Mouse (Mus musculus): ENCODE results near the gene Hao2. TPM values are rescaled to one million over a fixed set of nuclear protein-coding genes. Genes with fewer than 3 reads are reported as not detected.

The Hao2 gene
- 0.07 TPM in 1 of 2 replicates, not detected in the other for polyA plus RNA-seq (2015; fragmentation: Nextera tagmentation; extraction: Ambion mirVana)

GRCm38 (mm10) chr3:98893057-98893772, at the start of gene Hao2:
TSS of gene Hao2 (minus strand) at chr3:98893239.
- DNase-seq (ENCODE audit: low spot score): no peak

GRCm38 (mm10) chr3:98941601-98942000, 48.6 kb upstream of the Hao2 start:
- DNase-seq (ENCODE audit: low spot score): no peak

- DNase-seq (ENCODE audit: low spot score): peak; percentile 13
Measured at GRCm38 (mm10) chr3:98941066-98941551, 48.1 kb upstream of the Hao2 start.

- no peak for DNase-seq (ENCODE audit: low spot score)
Measured at GRCm38 (mm10) chr3:98940225-98940624, 47.2 kb upstream of the Hao2 start.

GRCm38 (mm10) chr3:98936446-98936845, 43.4 kb upstream of the Hao2 start:
- DNase-seq (ENCODE audit: low spot score): no peak

- no peak for DNase-seq (ENCODE audit: low spot score)
Measured at GRCm38 (mm10) chr3:98934601-98935000, 41.6 kb upstream of the Hao2 start.

- DNase-seq (ENCODE audit: low spot score): no peak
Measured at GRCm38 (mm10) chr3:98934041-98934440, 41.0 kb upstream of the Hao2 start.

GRCm38 (mm10) chr3:98932421-98932820, 39.4 kb upstream of the Hao2 start:
- DNase-seq (ENCODE audit: low spot score): no peak

- DNase-seq (ENCODE audit: low spot score): no peak
Measured at GRCm38 (mm10) chr3:98931836-98932235, 38.8 kb upstream of the Hao2 start.

GRCm38 (mm10) chr3:98920417-98920816, 27.4 kb upstream of the Hao2 start:
- DNase-seq (ENCODE audit: low spot score): no peak

GRCm38 (mm10) chr3:98917260-98917659, 24.2 kb upstream of the Hao2 start:
- DNase-seq (ENCODE audit: low spot score): no peak

GRCm38 (mm10) chr3:98916856-98917255, 23.8 kb upstream of the Hao2 start:
- no peak for DNase-seq (ENCODE audit: low spot score)

GRCm38 (mm10) chr3:98915659-98916058, 22.6 kb upstream of the Hao2 start:
- peak; percentile 31 for DNase-seq (ENCODE audit: low spot score)

GRCm38 (mm10) chr3:98913591-98913990, 20.6 kb upstream of the Hao2 start:
- DNase-seq (ENCODE audit: low spot score): no peak

- DNase-seq (ENCODE audit: low spot score): no peak
Measured at GRCm38 (mm10) chr3:98897606-98898005, 4.6 kb upstream of the Hao2 start.

GRCm38 (mm10) chr3:98895071-98895601, 2.1 kb upstream of the Hao2 start:
- no peak for DNase-seq (ENCODE audit: low spot score)

- DNase-seq (ENCODE audit: low spot score): no peak
Measured at GRCm38 (mm10) chr3:98890430-98890829, 2.6 kb downstream of the Hao2 start.

- DNase-seq (ENCODE audit: low spot score): no peak
Measured at GRCm38 (mm10) chr3:98888206-98888605, 4.8 kb downstream of the Hao2 start.

- DNase-seq (ENCODE audit: low spot score): no peak
Measured at GRCm38 (mm10) chr3:98880831-98881230, 12.2 kb downstream of the Hao2 start.

GRCm38 (mm10) chr3:98880216-98880615, 12.8 kb downstream of the Hao2 start:
- DNase-seq (ENCODE audit: low spot score): no peak

GRCm38 (mm10) chr3:98868219-98868618, 24.8 kb downstream of the Hao2 start:
- DNase-seq (ENCODE audit: low spot score): no peak

- DNase-seq (ENCODE audit: low spot score): no peak
Measured at GRCm38 (mm10) chr3:98862800-98863199, 30.2 kb downstream of the Hao2 start.

- no peak for DNase-seq (ENCODE audit: low spot score)
Measured at GRCm38 (mm10) chr3:98859576-98859975, 33.5 kb downstream of the Hao2 start, which contains the start of gene Hsd3b1. TSS of gene Hsd3b1 (minus strand) at chr3:98859794.

All from thymus, postnatal 0 days (tissue).